Mouse (Mus musculus) layer of hippocampus, adult 6 months (tissue): Measurements from ENCODE around the gene Smco1. TPM values are rescaled to one million over a fixed set of nuclear protein-coding genes. Genes with fewer than 3 reads are reported as not detected.

Experiments
- long read RNA-seq, 2 experiments: library from polyadenylated mRNA; unstranded; transcript quantifications; one replicate each; pipeline ENCODE4 v2.0.0; 2019 to 2020
- microRNA-seq: library from miRNA; unstranded; fragments of <30 nt; microRNA quantifications from one replicate; pipeline ENCODE4 v1.2.0, GENCODE M21; 2020
- polyA plus RNA-seq: library from polyadenylated mRNA; unstranded; fragments of <200 nt; fragmentation: Nextera tagmentation; gene quantifications from 2 replicates; pipeline ENCODE4 v1.2.3, GENCODE M21; 2021

Smco1 gene
- polyA plus RNA-seq: not detected in 2 replicates
- long read RNA-seq, experiment 1: 0 reads
- long read RNA-seq, experiment 2: 0 reads

GRCm38 (mm10) chr16:32271291-32271690 lies at the start of gene Smco1:
Gene Smco1, plus strand, starts transcription at chr16:32271468.

GRCm38 (mm10) chr16:32246952-32247370 lies 24.3 kb upstream of the Smco1 start, which contains the start of the genes Fbxo45 and Wdr53:
Gene Fbxo45, minus strand, starts transcription at chr16:32247158.
Gene Wdr53, plus strand, starts transcription at chr16:32247227.

GRCm38 (mm10) chr16:32277308-32278256 lies 6.3 kb downstream of the Smco1 start, which contains the start of gene Rnf168:
Gene Rnf168, plus strand, starts transcription at chr16:32277459.

Small RNA genes within 50 kb of the gene (microRNA-seq; reads per million reads assigned to microRNA genes)
- gene Mir1946a: not detected

Other genes starting within 250 kb of the Smco1 start
- gene Pak2, start 192.1 kb upstream of the Smco1 start, polyA plus RNA-seq: 11.8 and 12.5 TPM in 2 replicates
- gene Pigx, start 171.7 kb upstream of the Smco1 start, polyA plus RNA-seq: 42.5 and 48.9 TPM in 2 replicates
- gene Cep19, start 171.7 kb upstream of the Smco1 start, polyA plus RNA-seq: 99.2 and 105 TPM in 2 replicates
- gene Nrros, start 105.9 kb upstream of the Smco1 start, polyA plus RNA-seq: 6.4 and 6.8 TPM in 2 replicates
- gene Bex6, start 91.6 kb upstream of the Smco1 start, polyA plus RNA-seq: not detected in 2 replicates
- 4.6 and 5.3 TPM in 2 replicates for gene Fbxo45, start 24.3 kb upstream of the Smco1 start, polyA plus RNA-seq
- gene Wdr53, start 24.2 kb upstream of the Smco1 start, polyA plus RNA-seq: 12.7 and 14.4 TPM in 2 replicates
- 23.3 and 26.0 TPM in 2 replicates for gene Rnf168, start 6.0 kb downstream of the Smco1 start, polyA plus RNA-seq
- gene Ubxn7, start 60.8 kb downstream of the Smco1 start, polyA plus RNA-seq: 4.6 and 6.7 TPM in 2 replicates
- gene Tm4sf19, start 129.0 kb downstream of the Smco1 start, polyA plus RNA-seq: not detected in 2 replicates
- gene Tctex1d2, start 148.2 kb downstream of the Smco1 start, polyA plus RNA-seq: 42.7 and 45.7 TPM in 2 replicates
- gene Pcyt1a, start 159.5 kb downstream of the Smco1 start, polyA plus RNA-seq: 13.7 and 14.4 TPM in 2 replicates
- not detected in 2 replicates for gene Slc51a, start 216.4 kb downstream of the Smco1 start, polyA plus RNA-seq
- not detected in 2 replicates for gene Zdhhc19, start 224.8 kb downstream of the Smco1 start, polyA plus RNA-seq